Mouse (Mus musculus) midbrain, postnatal 0 days (tissue): ENCODE data around the gene Ptprg. TPM values are rescaled to one million over a fixed set of nuclear protein-coding genes. Genes with fewer than 3 reads are reported as not detected.

ENCODE experiments used
- ATAC-seq: fragments of 200-750 bp; cut with Nextera tagmentation; 2 replicates; pipeline ENCODE4 v1.8.0; 2017; ENCODE audit warnings: moderate number of reproducible peaks, mild to moderate bottlenecking, moderate TSS enrichment, moderate library complexity; ENCODE audit not compliant: low FRiP score
- DNase-seq: peaks from one replicate; pipeline ENCODE4 v3.0.0-alpha.2; 2015; ENCODE audit warnings: low spot score
- H3K27ac ChIP-seq: fragments of 300-500 bp; sonication (generic); 2 replicates; pipeline ENCODE4 v1.5.1; 2014; ENCODE audit warnings: low read depth, mild to moderate bottlenecking, low read length, mixed read lengths
- H3K27me3 ChIP-seq: fragments of 300-500 bp; sonication (generic); 2 replicates; pipeline ENCODE4 v1.6.1; 2014; ENCODE audit warnings: low read length, control low read depth, mixed read lengths; ENCODE audit not compliant: insufficient read depth
- H3K36me3 ChIP-seq: fragments of 300-500 bp; sonication (generic); 2 replicates; pipeline ENCODE4 v1.6.1; 2014; ENCODE audit warnings: low read length, control low read depth, mixed read lengths; ENCODE audit not compliant: insufficient read depth
- H3K4me1 ChIP-seq: fragments of 300-500 bp; sonication (generic); 2 replicates; pipeline ENCODE4 v1.6.1; 2014; ENCODE audit warnings: mild to moderate bottlenecking, control low read depth, antibody characterized with exemption, low read length, mixed read lengths; ENCODE audit not compliant: insufficient read depth
- H3K4me2 ChIP-seq: fragments of 300-500 bp; sonication (generic); 2 replicates; pipeline ENCODE4 v1.6.1; 2014; ENCODE audit warnings: low read depth, mild to moderate bottlenecking, low read length, mixed read lengths; ENCODE audit not compliant: poor library complexity, severe bottlenecking
- H3K4me3 ChIP-seq: fragments of 300-500 bp; sonication (generic); 2 replicates; pipeline ENCODE4 v1.5.1; 2014; ENCODE audit warnings: low read depth, mild to moderate bottlenecking, low read length, moderate library complexity
- H3K9ac ChIP-seq: fragments of 300-500 bp; sonication (generic); replicated peaks from 2 replicates; pipeline ENCODE4 v1.6.1; 2014; ENCODE audit warnings: mild to moderate bottlenecking, low read length, moderate library complexity, mixed read lengths; ENCODE audit not compliant: poor library complexity, severe bottlenecking
- H3K9me3 ChIP-seq: fragments of 300-500 bp; sonication (generic); 2 replicates; pipeline ENCODE4 v1.6.1; 2016; ENCODE audit warnings: low read length, control low read depth
- CTCF ChIP-seq: IDR thresholded peaks from 2 replicates; pipeline ENCODE4 v1.5.1; 2016; ENCODE audit warnings: antibody characterized with exemption, mild to moderate bottlenecking
- WGBS: fragments of 180-500 bp; shearing (Covaris S2); extraction: QIAGEN DNeasy Blood & Tissue Kit; methylation state at CpG from one replicate; pipeline ENCODE4 v1.1.7; 2014; 5-methylcytosine and 5-hydroxymethylcytosine counted together
- polyA plus RNA-seq: library from polyadenylated mRNA; unstranded; fragments of >200 nt; fragmentation: Nextera tagmentation; extraction: Ambion mirVana; gene quantifications from 2 replicates; pipeline ENCODE4 v1.2.1, GENCODE M21; 2015
- total RNA-seq: library from RNA; depleted of rRNA; stranded (reverse); fragments of >200 nt; gene quantifications from 2 replicates; pipeline ENCODE4 v1.2.3, GENCODE M21; 2014

Ptprg gene
- total and polyA plus RNA-seq, 2 experiments from 2014 or later, result 25.7 to 84.9 TPM

DNA sequence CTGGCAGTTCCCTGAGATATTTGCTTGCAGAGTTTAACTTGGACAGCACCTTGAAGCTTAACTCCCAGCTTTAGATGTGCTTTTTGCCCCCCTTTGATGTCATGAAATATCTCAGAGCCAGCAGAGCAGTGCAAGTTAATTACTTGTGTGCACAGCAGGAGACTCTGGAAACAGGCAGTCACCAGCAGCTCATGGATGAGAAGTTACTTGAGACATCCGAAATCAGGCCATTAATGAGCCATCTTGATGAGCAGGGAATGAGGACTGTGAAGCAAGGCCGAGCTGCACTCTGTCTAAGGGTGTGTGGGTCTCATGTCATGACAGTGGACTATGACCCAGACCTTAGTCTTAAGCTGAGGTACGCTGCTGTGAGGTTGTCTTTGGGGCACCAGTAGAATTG is 379.2 kb downstream of the Ptprg start:
- WGBS, result 36% methylated on average over 3 of the region's 3 CpGs
- no peak overlapping the region for H3K27ac ChIP-seq
- no peaks in the 10 kb centered on the region for H3K9me3 ChIP-seq
- no peak for DNase-seq
- no peak overlapping the region for H3K4me3 ChIP-seq
- no peak for TF ChIP-seq CTCF
- no peak for ATAC-seq
- no peaks in the 10 kb centered on the region for H3K4me1 ChIP-seq
- H3K36me3 ChIP-seq, result no peaks in the 10 kb centered on the region
- H3K27me3 ChIP-seq, result no peaks in the 10 kb centered on the region
- no peak overlapping the region for H3K4me2 ChIP-seq
- no peak overlapping the region for H3K9ac ChIP-seq

- H3K9me3 ChIP-seq, result no peaks in the 10 kb centered on the region
- no peak overlapping the region for H3K4me2 ChIP-seq
- 87% methylated on average over 2 of the region's 2 CpGs for WGBS
- no peaks in the 10 kb centered on the region for H3K36me3 ChIP-seq
- no peaks in the 10 kb centered on the region for H3K27me3 ChIP-seq
- H3K4me3 ChIP-seq, result no peak overlapping the region
- H3K4me1 ChIP-seq, result no peaks in the 10 kb centered on the region
- DNase-seq (no peak), ATAC-seq (no peak)
- no peak for TF ChIP-seq CTCF
- no peak overlapping the region for H3K27ac ChIP-seq
- no peak overlapping the region for H3K9ac ChIP-seq
Observed at GRCm38 (mm10) chr14:11934556-11934955, 381.2 kb downstream of the Ptprg start.

DNA sequence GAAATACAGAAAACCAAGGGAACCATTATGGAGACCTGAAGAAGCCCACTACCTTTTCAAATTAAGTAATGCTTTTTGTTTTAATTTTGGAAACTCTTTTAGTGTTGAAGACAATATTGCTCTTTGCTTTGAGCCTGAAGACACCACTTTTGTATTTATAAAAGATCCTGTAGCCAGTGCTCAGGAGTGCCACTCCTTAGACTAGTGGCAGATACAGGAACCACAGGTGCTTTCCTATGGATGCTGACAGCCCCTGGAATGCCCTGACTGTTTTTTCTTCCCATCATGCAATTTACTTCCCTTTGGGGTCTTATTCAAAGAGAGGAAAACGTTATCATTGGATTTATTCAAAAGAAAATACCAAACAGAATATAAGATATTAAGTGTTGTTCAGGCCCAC is 381.9 kb downstream of the Ptprg start:
- DNase-seq, result no peak
- no peak overlapping the region for H3K9ac ChIP-seq
- no peaks in the 10 kb centered on the region for H3K36me3 ChIP-seq
- no peak overlapping the region for H3K4me3 ChIP-seq
- no peak for ATAC-seq
- no peak overlapping the region for H3K4me2 ChIP-seq
- H3K4me1 ChIP-seq, result no peaks in the 10 kb centered on the region
- TF ChIP-seq CTCF, result peak; percentile 55
- no peaks in the 10 kb centered on the region for H3K9me3 ChIP-seq
- H3K27ac ChIP-seq, result 0 out of 2 replicates have a peak overlapping the region, but pooled peaks have one; percentile 2
- 45% methylated on average over 1 of the region's 1 CpGs for WGBS
- H3K27me3 ChIP-seq, result no peaks in the 10 kb centered on the region

- Histone ChIP-seq H3K27ac (0 out of 2 replicates have a peak overlapping the region, but pooled peaks have one; percentile 2), H3K9me3 (no peaks in the 10 kb centered on the region), H3K4me1 (no peaks in the 10 kb centered on the region), H3K4me3 (no peak overlapping the region), H3K27me3 (no peaks in the 10 kb centered on the region), H3K9ac (no peak overlapping the region), H3K36me3 (no peaks in the 10 kb centered on the region), H3K4me2 (no peak overlapping the region)
- DNase-seq (no peak), ATAC-seq (no peak)
- TF ChIP-seq CTCF, result no peak
- WGBS, result 70% methylated on average over 7 of the region's 7 CpGs
Observed at GRCm38 (mm10) chr14:11935698-11936097, 382.4 kb downstream of the Ptprg start.

GRCm38 (mm10) chr14:11938912-11939311 is 385.6 kb downstream of the Ptprg start:
- no peak overlapping the region for H3K27ac ChIP-seq
- H3K4me3 ChIP-seq, result no peak overlapping the region
- no peaks in the 10 kb centered on the region for H3K27me3 ChIP-seq
- WGBS, result 63% methylated on average over 4 of the region's 4 CpGs
- ATAC-seq, result no peak
- TF ChIP-seq CTCF, result no peak
- H3K9me3 ChIP-seq, result no peaks in the 10 kb centered on the region
- H3K4me2 ChIP-seq, result no peak overlapping the region
- H3K36me3 ChIP-seq, result no peaks in the 10 kb centered on the region
- H3K4me1 ChIP-seq, result no peaks in the 10 kb centered on the region
- no peak overlapping the region for H3K9ac ChIP-seq
- DNase-seq, result no peak

- no peak for TF ChIP-seq CTCF
- WGBS, result 68% methylated on average over 5 of the region's 5 CpGs
- Histone ChIP-seq H3K27me3 (no peaks in the 10 kb centered on the region), H3K4me1 (no peaks in the 10 kb centered on the region), H3K9me3 (no peaks in the 10 kb centered on the region), H3K4me2 (no peak overlapping the region), H3K9ac (no peak overlapping the region), H3K36me3 (no peaks in the 10 kb centered on the region), H3K27ac (no peak overlapping the region), H3K4me3 (no peak overlapping the region)
- ATAC-seq, result no peak
- no peak for DNase-seq
Observed at GRCm38 (mm10) chr14:11941989-11942514, 388.7 kb downstream of the Ptprg start.
